Mouse (Mus musculus) myocyte (in vitro differentiated cells): ENCODE measurements around the gene Afmid. TPM values are rescaled to one million over a fixed set of nuclear protein-coding genes. Genes with fewer than 3 reads are reported as not detected.

ENCODE experiments used
- H3K27me3 ChIP-seq: one replicate; pipeline ENCODE4 v1.6.1; 2011; ENCODE audit not compliant: control insufficient read depth, insufficient read depth, insufficient read length
- H3K36me3 ChIP-seq: one replicate; pipeline ENCODE4 v1.6.1; 2011; ENCODE audit not compliant: control insufficient read depth, insufficient read depth
- H3K4me2 ChIP-seq: one replicate; pipeline ENCODE4 v1.6.1; 2011; ENCODE audit warnings: low read depth, control low read depth
- H3K4me3 ChIP-seq: one replicate; pipeline ENCODE4 v1.5.1; 2011; ENCODE audit warnings: mild to moderate bottlenecking, control low read depth, moderate library complexity
- H3K79me2 ChIP-seq: one replicate; pipeline ENCODE4 v1.6.1; 2011; ENCODE audit not compliant: control insufficient read depth, insufficient read depth
- H3ac ChIP-seq: one replicate; pipeline ENCODE4 v1.6.1; 2011; ENCODE audit not compliant: control insufficient read depth, insufficient read length
- MYOD1 ChIP-seq, 3 experiments: IDR thresholded peaks; one replicate each; pipeline ENCODE4 v1.6.1; 2011; ENCODE audit warnings: control low read depth in 2 of 3, low read depth in 2 of 3, mild to moderate bottlenecking in 2 of 3, moderate library complexity in 1 of 3; ENCODE audit not compliant: insufficient read length in 2 of 3, control insufficient read depth in 1 of 3
- MYOG ChIP-seq, 3 experiments: IDR thresholded peaks; one replicate each; pipeline ENCODE4 v1.6.1; 2011; ENCODE audit warnings: control low read depth in 2 of 3, low read depth in 2 of 3, mild to moderate bottlenecking in 2 of 3; ENCODE audit not compliant: insufficient read length in 2 of 3, control insufficient read depth in 1 of 3, insufficient read depth in 1 of 3
- TCF3 ChIP-seq: IDR thresholded peaks from one replicate; pipeline ENCODE4 v1.6.1; 2011; ENCODE audit warnings: low read depth, control low read depth; ENCODE audit not compliant: insufficient read length
- polyA plus RNA-seq: library from polyadenylated mRNA; unstranded; fragments of >200 nt; fragmentation: generic; extraction: Trizol; gene quantifications from one replicate; pipeline ENCODE4 v1.2.1, GENCODE M21; 2012; ENCODE audit warnings: missing spikeins

The Afmid gene
- polyA plus RNA-seq, 1 experiment: 6.1 TPM

- H3K4me3 ChIP-seq: no peak overlapping the region
- H3K27me3 ChIP-seq: no peaks in the 10 kb centered on the region
- TF ChIP-seq MYOG (IDR thresholded peaks at IDR 0.05; ENCODE audit: control insufficient read depth in 1 of 3, insufficient read depth in 1 of 3, insufficient read length in 2 of 3, low read depth in 2 of 3) (peak in 1 of 3 experiments; percentile 80), MYOD1 (IDR thresholded peaks at IDR 0.05; ENCODE audit: control insufficient read depth in 1 of 3, insufficient read length in 2 of 3, low read depth in 2 of 3) (peak in 2 of 3 experiments; percentile 28 to 59), TCF3 (no peak)
- H3K79me2 ChIP-seq: no peaks in the 10 kb centered on the region
- no peaks in the 10 kb centered on the region for H3K36me3 ChIP-seq
- H3K4me2 ChIP-seq: peak overlapping the region; percentile 22
- no peak overlapping the region for H3ac ChIP-seq
Observed at GRCm38 (mm10) chr11:117888853-117889822, 63.4 kb downstream of the Afmid start.

Other genes with a start within 250 kb of the Afmid start
- gene Tnrc6c, start 171.6 kb upstream of the Afmid start, polyA plus RNA-seq: 7.4 TPM
- 0.19 TPM for gene Tmc8, start 43.8 kb upstream of the Afmid start, polyA plus RNA-seq
- 51.9 TPM for gene Tmc6, start 43.7 kb upstream of the Afmid start, polyA plus RNA-seq
- not detected for gene 6030468B19Rik, start 28.3 kb upstream of the Afmid start, polyA plus RNA-seq
- 0.35 TPM for gene Gm20708, start 16.3 kb upstream of the Afmid start, polyA plus RNA-seq
- 109 TPM for gene Syngr2, start 16.3 kb upstream of the Afmid start, polyA plus RNA-seq
- 52.8 TPM for gene Tk1, start 168 bp downstream of the Afmid start, polyA plus RNA-seq
- 60.7 TPM for gene Birc5, start 23.3 kb downstream of the Afmid start, polyA plus RNA-seq
- gene Tmem235, start 34.8 kb downstream of the Afmid start, polyA plus RNA-seq: not detected
- 2.5 TPM for gene Tha1, start 47.6 kb downstream of the Afmid start, polyA plus RNA-seq
- gene Socs3, start 144.1 kb downstream of the Afmid start, polyA plus RNA-seq: 27.3 TPM
- gene Pgs1, start 160.4 kb downstream of the Afmid start, polyA plus RNA-seq: 61.6 TPM